Mouse (Mus musculus) intestine, embryonic 15.5 days (tissue): Measurements from ENCODE around the gene Zfp459. TPM values are rescaled to one million over a fixed set of nuclear protein-coding genes. Genes with fewer than 3 reads are reported as not detected.
"Not testable (repeated sequence)": the region's sequence is repeated elsewhere in the genome, so short reads cannot be mapped to it uniquely, and the experiment has no call there.

Experiments
- ATAC-seq: fragments of 200-750 bp; cut with Nextera tagmentation; 2 replicates; pipeline ENCODE4 v1.8.0; 2017; ENCODE audit warnings: moderate TSS enrichment, moderate library complexity
- H3K27ac ChIP-seq: fragments of 300-500 bp; sonication (generic); 2 replicates; pipeline ENCODE4 v1.5.1; 2015; ENCODE audit warnings: mild to moderate bottlenecking, inconsistent platforms
- H3K27me3 ChIP-seq: fragments of 300-500 bp; sonication (generic); replicated peaks from 2 replicates; pipeline ENCODE4 v1.6.1; 2015; ENCODE audit warnings: inconsistent platforms
- H3K36me3 ChIP-seq: fragments of 300-500 bp; sonication (generic); 2 replicates; pipeline ENCODE4 v1.6.1; 2015; ENCODE audit warnings: inconsistent platforms
- H3K4me1 ChIP-seq: fragments of 300-500 bp; sonication (generic); replicated peaks from 2 replicates; pipeline ENCODE4 v1.6.1; 2015; ENCODE audit warnings: inconsistent platforms
- H3K4me2 ChIP-seq: fragments of 300-500 bp; sonication (generic); replicated peaks from 2 replicates; pipeline ENCODE4 v1.6.1; 2015; ENCODE audit warnings: mild to moderate bottlenecking, inconsistent platforms
- H3K4me3 ChIP-seq: fragments of 300-500 bp; sonication (generic); replicated peaks from 2 replicates; pipeline ENCODE4 v1.5.1; 2015; ENCODE audit warnings: inconsistent platforms
- H3K9ac ChIP-seq: fragments of 300-500 bp; sonication (generic); 2 replicates; pipeline ENCODE4 v1.6.1; 2015; ENCODE audit warnings: inconsistent platforms
- H3K9me3 ChIP-seq: fragments of 300-500 bp; sonication (generic); 2 replicates; pipeline ENCODE4 v1.6.1; 2016; ENCODE audit warnings: inconsistent platforms
- WGBS: fragments of 180-500 bp; shearing (Covaris S2); methylation state at CpG from one replicate; pipeline ENCODE4 v1.1.7; 2015; 5-methylcytosine and 5-hydroxymethylcytosine counted together
- polyA plus RNA-seq: library from polyadenylated mRNA; unstranded; fragments of >200 nt; fragmentation: Nextera tagmentation; extraction: Ambion mirVana; gene quantifications from 2 replicates; pipeline ENCODE4 v1.2.1, GENCODE M21; 2015

The Zfp459 gene
- polyA plus RNA-seq, 1 experiment from 2014 or later, result 1.6 TPM

DNA sequence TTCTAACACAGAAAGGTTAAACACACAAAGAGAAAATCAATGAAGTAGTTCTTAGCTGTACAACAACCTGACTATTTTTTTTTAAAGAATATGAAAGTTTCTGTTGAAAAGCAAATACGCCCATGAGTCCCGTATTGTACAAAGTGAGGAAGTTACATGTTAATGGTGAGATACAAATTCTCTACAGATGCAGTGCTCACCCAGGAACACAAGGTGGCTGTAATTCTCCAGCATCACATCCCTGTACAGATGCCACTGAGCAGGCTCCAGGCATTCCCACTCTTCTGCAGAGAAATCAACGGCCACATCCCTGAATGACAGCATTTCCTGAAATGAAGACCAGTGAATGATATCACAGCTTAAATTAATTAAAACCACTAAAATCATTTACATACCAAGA lies 7.6 kb downstream of the Zfp459 start:
- not testable (repeated sequence) for H3K4me1 ChIP-seq, H3K4me3 ChIP-seq, H3K27ac ChIP-seq, H3K9me3 ChIP-seq, H3K27me3 ChIP-seq, H3K36me3 ChIP-seq, ATAC-seq, H3K4me2 ChIP-seq, H3K9ac ChIP-seq
- WGBS, result 72% methylated on average over 3 of the region's 3 CpGs

DNA sequence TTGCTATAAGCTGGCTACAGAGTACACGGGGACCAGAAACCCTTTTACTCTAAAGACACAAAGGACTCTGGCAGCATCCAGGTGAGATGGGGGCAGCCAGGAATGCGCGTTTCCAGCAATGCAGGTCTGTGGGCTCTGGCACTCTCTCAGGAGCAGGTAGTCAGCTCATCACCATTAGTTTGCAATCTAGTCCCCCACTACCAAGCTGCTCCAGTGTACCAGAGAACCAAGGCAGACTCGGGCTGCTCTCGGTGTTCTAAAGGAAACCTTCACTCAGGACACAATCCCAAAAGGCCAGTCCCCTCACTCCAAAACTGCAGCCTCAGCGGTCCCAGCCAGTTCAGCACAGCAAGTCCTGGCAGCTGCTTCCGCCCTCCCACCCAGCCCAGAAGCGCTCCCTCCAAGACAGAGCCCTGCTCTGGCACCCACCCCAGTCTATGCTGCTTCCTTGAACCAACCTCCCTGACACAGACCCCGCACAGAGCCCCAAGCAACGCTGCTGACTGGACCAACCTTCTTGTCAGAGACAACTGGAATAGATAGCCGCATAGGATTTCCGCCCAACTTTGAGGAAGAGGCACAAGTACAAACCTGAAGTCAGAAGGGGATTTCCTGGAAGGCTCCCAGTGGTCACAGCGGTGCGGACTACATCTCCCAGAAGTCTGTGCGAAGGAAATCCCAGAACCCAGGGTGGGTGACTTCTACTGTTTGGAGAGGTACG lies 21.9 kb downstream of the Zfp459 start, which contains the start of gene Zfp429:
Gene Zfp429 (minus strand): TSS at position 637 of the 721 bp plus-strand sequence.
- Histone ChIP-seq H3K4me2 (peak within 1 kb of the TSS; percentile 52), H3K4me3 (peak within 1 kb of the TSS; percentile 48), H3K27ac (peak within 1 kb of the TSS; percentile 34; the same call in 1 of the 2 replicates), H3K9ac (peak within 1 kb of the TSS; percentile 49)
- H3K36me3 ChIP-seq, H3K27me3 ChIP-seq, H3K4me1 ChIP-seq, H3K9me3 ChIP-seq: not testable (repeated sequence)
- 2% methylated on average over 16 of the region's 16 CpGs for WGBS
- peak; percentile 98 for ATAC-seq

DNA sequence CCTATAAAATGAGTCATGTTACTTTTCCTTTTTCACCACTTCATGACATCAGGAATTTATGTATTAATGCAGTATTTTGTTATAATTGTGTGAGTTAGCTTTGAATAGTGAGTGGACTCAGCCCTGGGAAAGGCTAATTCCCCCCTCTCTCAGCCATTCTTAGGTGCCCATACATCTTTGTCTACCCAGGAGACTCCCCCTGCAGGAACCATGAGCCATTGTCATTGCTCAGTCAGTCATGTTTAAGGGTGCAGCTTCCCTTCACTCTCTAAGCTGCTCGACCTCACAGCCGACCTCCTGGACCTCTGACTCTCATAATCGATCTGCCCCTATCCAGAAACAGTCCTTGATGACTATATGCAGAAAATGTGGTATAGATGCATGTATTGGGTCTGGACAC lies 45.0 kb downstream of the Zfp459 start:
- WGBS, result 76% methylated on average over 3 of the region's 3 CpGs

DNA sequence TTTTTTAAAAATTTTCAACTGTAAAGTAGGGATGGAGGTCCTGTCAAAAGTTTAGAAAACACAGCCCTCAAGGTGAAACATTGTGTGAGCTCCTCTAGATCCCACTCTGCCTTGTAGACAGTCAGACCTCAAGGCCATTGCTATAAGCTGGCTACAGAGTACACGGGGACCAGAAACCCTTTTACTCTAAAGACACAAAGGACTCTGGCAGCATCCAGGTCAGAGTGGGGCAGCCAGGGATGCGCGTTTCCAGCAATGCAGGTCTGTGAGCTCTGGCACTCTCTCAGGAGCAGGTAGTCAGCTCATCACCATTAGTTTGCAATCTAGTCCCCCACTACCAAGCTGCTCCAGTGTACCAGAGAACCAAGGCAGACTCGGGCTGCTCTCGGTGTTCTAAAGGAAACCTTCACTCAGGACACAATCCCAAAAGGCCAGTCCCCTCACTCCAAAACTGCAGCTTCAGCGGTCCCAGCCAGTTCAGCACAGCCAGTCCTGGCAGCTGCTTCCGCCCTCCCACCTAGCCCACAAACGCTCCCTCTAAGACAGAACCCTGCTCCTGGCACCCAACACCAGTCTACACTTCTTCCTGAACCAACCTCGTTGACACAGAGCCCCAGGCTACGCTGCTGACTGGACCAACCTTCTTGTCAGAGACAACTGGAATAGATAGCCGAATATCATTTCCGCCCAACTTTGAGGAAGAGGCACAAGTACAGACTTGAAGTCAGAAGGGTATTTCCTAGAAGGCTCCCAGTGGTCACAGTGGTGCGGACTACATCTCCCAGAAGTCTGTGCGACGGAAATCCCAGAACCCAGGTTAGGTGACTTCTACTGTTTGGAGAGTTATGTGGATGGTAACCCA lies 45.9 kb downstream of the Zfp459 start, which contains the start of the genes Gm28041 and Zfp456:
Gene Gm28041 (minus strand): TSS at position 684 of the 862 bp plus-strand sequence.
Gene Zfp456 (minus strand): TSS at position 761 of the 862 bp plus-strand sequence.
- not testable (repeated sequence) for H3K36me3 ChIP-seq, H3K27ac ChIP-seq, H3K9me3 ChIP-seq, H3K27me3 ChIP-seq, H3K4me1 ChIP-seq
- ATAC-seq, result peak; percentile 99
- WGBS, result 21% methylated on average over 15 of the region's 15 CpGs
- H3K4me2 ChIP-seq, result peak within 1 kb of the TSS; percentile 60
- H3K9ac ChIP-seq, result peak within 1 kb of the TSS; percentile 36
- H3K4me3 ChIP-seq, result peak within 1 kb of the TSS; percentile 46

More for the DNA sequence above, 45.0 kb downstream of the Zfp459 start:
- not testable (repeated sequence) for H3K4me1 ChIP-seq, H3K27me3 ChIP-seq, H3K36me3 ChIP-seq, H3K4me2 ChIP-seq, H3K9ac ChIP-seq, H3K9me3 ChIP-seq, H3K27ac ChIP-seq, H3K4me3 ChIP-seq
- peak; percentile 32; the same call in 1 of the 2 replicates for ATAC-seq

DNA sequence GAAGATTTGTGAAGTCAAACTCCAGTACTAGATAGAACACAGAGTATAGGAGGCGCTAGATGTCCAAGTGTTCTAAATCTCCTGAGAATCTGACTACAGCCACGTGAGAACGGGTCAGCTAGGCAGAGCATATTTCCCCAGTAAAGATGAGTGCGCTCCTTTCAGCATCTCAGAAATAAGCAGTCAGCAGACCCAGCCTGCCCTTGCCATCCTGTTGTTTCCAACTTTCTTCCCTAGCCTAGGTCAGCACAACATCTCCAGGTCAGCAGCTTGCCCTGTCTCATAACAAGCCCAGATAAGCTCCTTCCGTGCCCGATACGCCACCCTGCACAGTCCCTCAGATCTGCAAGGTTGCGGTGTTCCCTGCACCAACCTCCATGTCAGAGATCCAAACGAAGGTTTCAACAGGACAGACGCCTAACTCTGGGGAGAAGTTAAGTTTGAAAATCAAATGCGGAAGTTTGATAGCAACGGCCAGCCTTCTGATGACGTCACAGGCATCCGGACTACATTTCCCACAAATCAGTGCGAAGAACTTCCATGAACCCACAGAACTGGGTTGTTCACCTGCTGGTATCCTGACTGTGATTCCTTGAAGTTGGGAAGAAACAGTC lies 61.0 kb downstream of the Zfp459 start, which contains the start of the genes Gm28044 and Zfp953:
Gene Gm28044 (minus strand): TSS at position 406 of the 614 bp plus-strand sequence.
Gene Zfp953 (minus strand): TSS at position 475 of the 614 bp plus-strand sequence.
- peak; percentile 97 for ATAC-seq
- Histone ChIP-seq H3K4me2 (peak within 1 kb of the TSS; percentile 73), H3K27ac (peak within 1 kb of the TSS; percentile 51; the same call in 1 of the 2 replicates), H3K4me3 (peak within 1 kb of the TSS; percentile 72), H3K36me3 (no peaks in the 10 kb centered on the region), H3K9me3 (no peaks in the 10 kb centered on the region), H3K4me1 (no peaks in the 10 kb centered on the region), H3K9ac (peak within 1 kb of the TSS; percentile 62), H3K27me3 (no peaks in the 10 kb centered on the region)
- under 1% methylated on average over 15 of the region's 15 CpGs for WGBS

Other genes starting within 250 kb of the Zfp459 start
- gene Rsl1, start 248.2 kb downstream of the Zfp459 start, polyA plus RNA-seq, result 7.5 and 7.8 TPM in 2 replicates
- gene Zfp455, start 226.9 kb downstream of the Zfp459 start, polyA plus RNA-seq, result 1.4 and 2.0 TPM in 2 replicates
- 1.7 TPM in 2 replicates for gene Zfp458, start 143.0 kb downstream of the Zfp459 start, polyA plus RNA-seq
- 0.49 and 0.53 TPM in 2 replicates for gene Zfp457, start 114.9 kb downstream of the Zfp459 start, polyA plus RNA-seq
- gene Zfp595, start 88.8 kb downstream of the Zfp459 start, polyA plus RNA-seq, result 1.9 and 2.7 TPM in 2 replicates
- 0.38 TPM in 1 of 2 replicates, not detected in the other for gene Gm28044, start 60.9 kb downstream of the Zfp459 start, polyA plus RNA-seq
- 1.0 and 1.2 TPM in 2 replicates for gene Zfp953, start 60.8 kb downstream of the Zfp459 start, polyA plus RNA-seq
- gene Gm28041, start 45.7 kb downstream of the Zfp459 start, polyA plus RNA-seq, result 0.39 and 0.55 TPM in 2 replicates
- 1.4 and 1.7 TPM in 2 replicates for gene Zfp456, start 45.6 kb downstream of the Zfp459 start, polyA plus RNA-seq
- gene Zfp429, start 21.6 kb downstream of the Zfp459 start, polyA plus RNA-seq, result 4.8 and 5.6 TPM in 2 replicates
- 6.7 and 8.2 TPM in 2 replicates for gene Zfp874a, start 30.2 kb upstream of the Zfp459 start, polyA plus RNA-seq
- gene Zfp874b, start 62.8 kb upstream of the Zfp459 start, polyA plus RNA-seq, result 2.0 and 2.9 TPM in 2 replicates
- gene Zfp58, start 79.1 kb upstream of the Zfp459 start, polyA plus RNA-seq, result 10.6 and 12.4 TPM in 2 replicates
- gene Gm26965, start 104.7 kb upstream of the Zfp459 start, polyA plus RNA-seq, result not detected in 2 replicates
- gene Zfp87, start 104.8 kb upstream of the Zfp459 start, polyA plus RNA-seq, result 18.1 and 19.3 TPM in 2 replicates
- 11.5 and 11.7 TPM in 2 replicates for gene Zfp748, start 132.4 kb upstream of the Zfp459 start, polyA plus RNA-seq
- gene Zfp729b, start 188.3 kb upstream of the Zfp459 start, polyA plus RNA-seq, result 3.4 and 4.1 TPM in 2 replicates
- gene Gm49345, start 216.4 kb upstream of the Zfp459 start, polyA plus RNA-seq, result not detected in 2 replicates
- gene Zfp729a, start 216.4 kb upstream of the Zfp459 start, polyA plus RNA-seq, result 2.6 TPM in 2 replicates